Mouse (Mus musculus): ENCODE results near the gene Phlpp2. TPM values are rescaled to one million over a fixed set of nuclear protein-coding genes. Genes with fewer than 3 reads are reported as not detected.
"Not testable (repeated sequence)": the region's sequence is repeated elsewhere in the genome, so short reads cannot be mapped to it uniquely, and the experiment has no call there.

The Phlpp2 gene
- polyA plus RNA-seq, 1 experiment from 2014 or later = 3.7 TPM

GRCm38 (mm10) chr8:109863398-109863797 is 4.9 kb upstream of the Phlpp2 start:
- ATAC-seq (replicated peaks; ENCODE audit: low FRiP score) (no peak), DNase-seq (ENCODE audit: low spot score) (no peak)
- Histone ChIP-seq H3K9me3 (ENCODE audit: control insufficient read depth, low read length) (no peaks in the 10 kb centered on the region), H3K4me3 (ENCODE audit: low read depth, low read length) (no peak overlapping the region), H3K9ac (ENCODE audit: low read depth, low read length) (peak overlapping the region; percentile 28; the same call in 1 of the 2 replicates), H3K4me2 (peak overlapping the region; percentile 43), H3K4me1 (replicated peaks; ENCODE audit: control insufficient read depth, insufficient read depth, low read length) (peaks cover 37% of the 10 kb centered on the region), H3K36me3 (ENCODE audit: control insufficient read depth, insufficient read depth, low read length) (peaks cover 13% of the 10 kb centered on the region; the same call in 1 of the 2 replicates), H3K27ac (ENCODE audit: low read depth, low read length) (peak overlapping the region; percentile 94), H3K27me3 (replicated peaks; ENCODE audit: control insufficient read depth, insufficient read depth, low read length) (no peaks in the 10 kb centered on the region)
- 54% methylated on average over 2 of the region's 2 CpGs for WGBS

GRCm38 (mm10) chr8:109864798-109865197 is 3.5 kb upstream of the Phlpp2 start:
- Histone ChIP-seq H3K9ac (ENCODE audit: low read depth, low read length) (no peak overlapping the region), H3K9me3 (ENCODE audit: control insufficient read depth, low read length) (no peaks in the 10 kb centered on the region), H3K27ac (ENCODE audit: low read depth, low read length) (peak overlapping the region; percentile 94), H3K36me3 (ENCODE audit: control insufficient read depth, insufficient read depth, low read length) (peaks cover 11% of the 10 kb centered on the region; the same call in 1 of the 2 replicates), H3K4me3 (ENCODE audit: low read depth, low read length) (no peak overlapping the region), H3K4me1 (replicated peaks; ENCODE audit: control insufficient read depth, insufficient read depth, low read length) (peaks cover 40% of the 10 kb centered on the region), H3K27me3 (replicated peaks; ENCODE audit: control insufficient read depth, insufficient read depth, low read length) (no peaks in the 10 kb centered on the region), H3K4me2 (peak overlapping the region; percentile 51)
- no peak for DNase-seq (ENCODE audit: low spot score)
- ATAC-seq (replicated peaks; ENCODE audit: low FRiP score) = peak; percentile 70
- WGBS = 56% methylated on average over 2 of the region's 2 CpGs

DNA sequence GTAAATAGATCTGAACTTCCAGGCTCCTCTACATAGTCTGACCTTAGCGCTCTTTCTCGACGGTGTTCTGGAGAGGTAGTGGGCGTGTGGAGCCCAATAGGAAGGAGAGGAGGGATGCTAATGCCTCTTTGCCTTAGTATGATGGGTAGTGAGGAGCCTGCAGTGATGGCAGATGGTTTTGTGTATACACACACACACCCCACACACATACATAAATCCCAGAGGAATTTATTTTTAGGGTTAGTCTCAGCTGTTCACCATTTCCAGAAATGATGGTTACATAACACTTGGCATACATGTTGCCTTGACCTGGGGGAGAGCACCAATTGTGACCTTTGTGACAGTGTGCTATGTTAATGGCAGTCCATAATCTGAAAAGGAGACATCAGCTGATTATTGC is 2.8 kb upstream of the Phlpp2 start:
- peaks cover 40% of the 10 kb centered on the region for H3K4me1 ChIP-seq (replicated peaks; ENCODE audit: control insufficient read depth, insufficient read depth, low read length)
- peak overlapping the region; percentile 94 for H3K27ac ChIP-seq (ENCODE audit: low read depth, low read length)
- H3K4me3 ChIP-seq (ENCODE audit: low read depth, low read length) = no peak overlapping the region
- peaks cover 7% of the 10 kb centered on the region; the same call in 1 of the 2 replicates for H3K36me3 ChIP-seq (ENCODE audit: control insufficient read depth, insufficient read depth, low read length)
- peak overlapping the region; percentile 51 for H3K4me2 ChIP-seq
- DNase-seq (ENCODE audit: low spot score) = no peak
- H3K9ac ChIP-seq (ENCODE audit: low read depth, low read length) = no peak overlapping the region
- no peaks in the 10 kb centered on the region for H3K9me3 ChIP-seq (ENCODE audit: control insufficient read depth, low read length)
- 68% methylated on average over 4 of the region's 4 CpGs for WGBS
- ATAC-seq (replicated peaks; ENCODE audit: low FRiP score) = no peak
- H3K27me3 ChIP-seq (replicated peaks; ENCODE audit: control insufficient read depth, insufficient read depth, low read length) = no peaks in the 10 kb centered on the region

DNA sequence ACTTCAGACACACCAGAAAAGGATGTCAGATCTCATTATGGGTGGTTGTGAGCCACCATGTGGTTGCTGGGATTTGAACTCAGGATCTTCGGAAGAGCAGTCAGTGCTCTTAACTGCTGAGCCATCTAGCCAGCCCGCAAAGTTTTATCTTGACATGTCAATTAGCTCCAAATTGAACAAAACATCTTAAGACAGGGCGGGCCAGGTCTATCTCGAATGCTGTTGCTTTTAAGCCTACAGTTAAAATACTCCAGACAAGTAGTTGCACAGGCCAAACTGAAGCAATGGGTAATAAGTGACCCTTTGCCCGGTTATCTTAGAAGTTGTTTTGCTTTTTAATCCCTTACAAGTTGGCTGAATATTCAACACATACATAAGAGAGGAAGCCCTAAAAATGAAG is 1.7 kb upstream of the Phlpp2 start:
- ATAC-seq (replicated peaks; ENCODE audit: low FRiP score) (no peak), DNase-seq (ENCODE audit: low spot score) (no peak)
- H3K4me1 ChIP-seq (replicated peaks; ENCODE audit: control insufficient read depth, insufficient read depth, low read length) = peaks cover 45% of the 10 kb centered on the region
- H3K27ac ChIP-seq (ENCODE audit: low read depth, low read length) = no peak overlapping the region
- no peak overlapping the region for H3K4me3 ChIP-seq (ENCODE audit: low read depth, low read length)
- H3K9me3 ChIP-seq (ENCODE audit: control insufficient read depth, low read length) = no peaks in the 10 kb centered on the region
- H3K27me3 ChIP-seq (replicated peaks; ENCODE audit: control insufficient read depth, insufficient read depth, low read length) = no peaks in the 10 kb centered on the region
- peaks cover 2% of the 10 kb centered on the region; the same call in 1 of the 2 replicates for H3K36me3 ChIP-seq (ENCODE audit: control insufficient read depth, insufficient read depth, low read length)
- no peak overlapping the region; the same call in 1 of the 2 replicates for H3K4me2 ChIP-seq
- WGBS = 78% methylated on average over 5 of the region's 5 CpGs
- no peak overlapping the region for H3K9ac ChIP-seq (ENCODE audit: low read depth, low read length)

DNA sequence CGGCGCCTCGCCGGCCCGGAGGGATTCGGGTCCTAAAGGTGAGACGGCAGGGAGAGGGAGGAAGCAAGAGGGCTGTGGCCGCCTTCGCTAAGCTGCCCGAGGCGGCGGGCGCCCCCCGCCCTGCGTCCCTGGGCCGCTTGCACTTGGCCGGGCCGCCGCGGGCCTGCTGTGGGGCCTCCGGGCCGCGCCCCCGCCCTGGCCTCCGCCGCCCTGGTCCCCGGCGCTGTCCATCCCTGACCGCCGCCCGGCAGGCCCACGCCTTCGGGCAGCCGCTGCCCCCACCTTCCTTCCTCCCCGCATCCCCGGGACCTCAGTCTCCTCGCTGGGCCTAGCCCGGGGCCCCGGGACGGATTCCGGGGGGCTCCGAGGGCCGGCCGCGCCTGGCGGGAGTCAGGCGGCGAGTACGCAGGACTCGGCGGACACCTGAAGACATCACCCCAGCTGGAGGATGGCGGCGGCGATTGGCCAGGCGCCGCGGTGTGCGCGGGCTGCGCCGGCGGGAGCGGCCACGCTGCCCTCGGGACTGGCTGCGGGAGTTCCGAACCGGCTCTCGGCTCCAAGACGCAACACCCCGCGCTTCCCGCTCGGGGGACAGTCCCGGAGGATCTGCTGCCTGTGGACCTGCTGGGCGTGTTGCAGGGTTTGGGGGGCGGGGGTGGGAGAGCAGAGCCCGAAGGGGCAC is 479 bp downstream of the Phlpp2 start:
- Histone ChIP-seq H3K27me3 (replicated peaks; ENCODE audit: control insufficient read depth, insufficient read depth, low read length) (no peaks in the 10 kb centered on the region), H3K4me1 (replicated peaks; ENCODE audit: control insufficient read depth, insufficient read depth, low read length) (peaks cover 34% of the 10 kb centered on the region), H3K4me3 (ENCODE audit: low read depth, low read length) (peak overlapping the region; percentile 88), H3K27ac (ENCODE audit: low read depth, low read length) (peak overlapping the region; percentile 88), H3K36me3 (ENCODE audit: control insufficient read depth, insufficient read depth, low read length) (no peaks in the 10 kb centered on the region), H3K9me3 (ENCODE audit: control insufficient read depth, low read length) (no peaks in the 10 kb centered on the region), H3K9ac (ENCODE audit: low read depth, low read length) (peak overlapping the region; percentile 88), H3K4me2 (peak overlapping the region; percentile 90)
- peak; percentile 74 for DNase-seq (ENCODE audit: low spot score)
- ATAC-seq (replicated peaks; ENCODE audit: low FRiP score) = peak; percentile 72
- WGBS = under 1% methylated on average over 67 of the region's 78 CpGs

DNA sequence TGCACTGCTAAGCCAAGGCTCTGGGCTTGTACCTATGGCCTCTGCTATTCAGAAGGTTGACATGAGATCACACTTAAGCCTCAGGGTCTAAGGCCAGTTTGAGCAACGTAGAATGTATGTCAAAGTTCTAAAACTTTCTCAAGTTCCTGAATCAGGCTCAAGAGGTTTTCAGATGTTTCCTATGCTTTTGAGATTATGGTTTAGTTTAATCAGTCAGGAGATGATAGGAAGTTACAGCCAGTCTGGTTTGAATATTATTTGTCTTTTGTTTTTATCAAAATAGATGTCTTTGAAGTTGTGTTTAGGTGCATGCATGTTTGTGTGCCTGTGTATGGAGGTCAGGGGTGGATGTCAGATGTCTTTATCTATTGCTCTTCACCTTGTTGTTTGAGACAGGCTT is 2.7 kb downstream of the Phlpp2 start:
- 55% methylated on average over 1 of the region's 1 CpGs for WGBS
- H3K4me2 ChIP-seq = no peak overlapping the region
- ATAC-seq (replicated peaks; ENCODE audit: low FRiP score) (no peak), DNase-seq (ENCODE audit: low spot score) (no peak)
- no peak overlapping the region for H3K4me3 ChIP-seq (ENCODE audit: low read depth, low read length)
- no peaks in the 10 kb centered on the region for H3K36me3 ChIP-seq (ENCODE audit: control insufficient read depth, insufficient read depth, low read length)
- no peaks in the 10 kb centered on the region for H3K9me3 ChIP-seq (ENCODE audit: control insufficient read depth, low read length)
- peaks cover 16% of the 10 kb centered on the region; the same call in 1 of the 2 replicates for H3K4me1 ChIP-seq (replicated peaks; ENCODE audit: control insufficient read depth, insufficient read depth, low read length)
- H3K9ac ChIP-seq (ENCODE audit: low read depth, low read length) = no peak overlapping the region
- no peak overlapping the region for H3K27ac ChIP-seq (ENCODE audit: low read depth, low read length)
- H3K27me3 ChIP-seq (replicated peaks; ENCODE audit: control insufficient read depth, insufficient read depth, low read length) = no peaks in the 10 kb centered on the region

GRCm38 (mm10) chr8:109873800-109874199 is 5.5 kb downstream of the Phlpp2 start:
- not testable (repeated sequence) for DNase-seq (ENCODE audit: low spot score); H3K36me3 ChIP-seq (ENCODE audit: control insufficient read depth, insufficient read depth, low read length); H3K4me1 ChIP-seq (replicated peaks; ENCODE audit: control insufficient read depth, insufficient read depth, low read length); H3K27me3 ChIP-seq (replicated peaks; ENCODE audit: control insufficient read depth, insufficient read depth, low read length); H3K4me2 ChIP-seq; ATAC-seq (replicated peaks; ENCODE audit: low FRiP score); H3K9me3 ChIP-seq (ENCODE audit: control insufficient read depth, low read length); H3K9ac ChIP-seq (ENCODE audit: low read depth, low read length); H3K4me3 ChIP-seq (ENCODE audit: low read depth, low read length); H3K27ac ChIP-seq (ENCODE audit: low read depth, low read length)
- WGBS = 97% methylated on average over 3 of the region's 3 CpGs

- H3K36me3 ChIP-seq (ENCODE audit: control insufficient read depth, insufficient read depth, low read length) = peaks cover 7% of the 10 kb centered on the region; the same call in 1 of the 2 replicates
- no peak for DNase-seq (ENCODE audit: low spot score)
- no peak overlapping the region for H3K27ac ChIP-seq (ENCODE audit: low read depth, low read length)
- no peak overlapping the region for H3K4me2 ChIP-seq
- H3K27me3 ChIP-seq (replicated peaks; ENCODE audit: control insufficient read depth, insufficient read depth, low read length) = no peaks in the 10 kb centered on the region
- H3K9me3 ChIP-seq (ENCODE audit: control insufficient read depth, low read length) = no peaks in the 10 kb centered on the region
- H3K4me1 ChIP-seq (replicated peaks; ENCODE audit: control insufficient read depth, insufficient read depth, low read length) = no peaks in the 10 kb centered on the region
- H3K9ac ChIP-seq (ENCODE audit: low read depth, low read length) = no peak overlapping the region
- WGBS = 95% methylated on average over 5 of the region's 5 CpGs
- ATAC-seq (replicated peaks; ENCODE audit: low FRiP score) = no peak
- H3K4me3 ChIP-seq (ENCODE audit: low read depth, low read length) = no peak overlapping the region
These were observed 11.8 kb downstream of the Phlpp2 start for GRCm38 (mm10) chr8:109880012-109880662.
